Mouse (Mus musculus): ENCODE measurements around the gene Itpr1. TPM values are rescaled to one million over a fixed set of nuclear protein-coding genes. Genes with fewer than 3 reads are reported as not detected.

The Itpr1 gene
- total RNA-seq, 2 experiments from 2014 or later: 40.4 to 76.6 TPM

- ATAC-seq (replicated peaks; ENCODE audit: poor library complexity): no peak
These were observed 161.1 kb downstream of the Itpr1 start for GRCm38 (mm10) chr6:108374019-108374418.

- peak; percentile 87 for ATAC-seq (replicated peaks; ENCODE audit: poor library complexity)
These were observed 166.1 kb downstream of the Itpr1 start for GRCm38 (mm10) chr6:108379041-108379440.

GRCm38 (mm10) chr6:108380209-108380608 is 167.3 kb downstream of the Itpr1 start:
- ATAC-seq (replicated peaks; ENCODE audit: poor library complexity): no peak

- no peak for ATAC-seq (replicated peaks; ENCODE audit: poor library complexity)
These were observed 177.9 kb downstream of the Itpr1 start for GRCm38 (mm10) chr6:108390624-108391324.

DNA sequence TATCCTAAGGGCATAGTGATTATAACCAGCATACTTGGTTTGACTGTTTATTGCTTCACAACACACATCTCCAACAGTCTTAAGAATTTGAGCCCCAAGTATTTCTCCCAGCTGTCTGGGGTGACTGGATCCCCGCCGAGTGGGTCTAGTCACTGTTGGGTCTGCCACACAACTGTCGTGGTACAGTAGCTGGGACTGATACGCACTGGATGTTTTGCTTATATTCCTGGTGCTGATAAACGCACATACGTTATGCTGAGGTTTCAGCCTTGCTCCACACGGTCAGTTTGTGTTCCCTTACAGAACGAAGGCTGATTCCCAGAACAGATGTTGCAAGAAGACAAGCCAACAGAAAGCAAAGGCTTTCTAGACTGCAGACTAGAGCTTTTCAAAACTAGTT is 180.2 kb downstream of the Itpr1 start:
- no peak for ATAC-seq (replicated peaks; ENCODE audit: poor library complexity)

GRCm38 (mm10) chr6:108397956-108398355 is 185.1 kb downstream of the Itpr1 start:
- no peak for ATAC-seq (replicated peaks; ENCODE audit: poor library complexity)

- peak; percentile 54; the same call in 1 of the 2 replicates for ATAC-seq (replicated peaks; ENCODE audit: poor library complexity)
These were observed 188.6 kb downstream of the Itpr1 start for GRCm38 (mm10) chr6:108401412-108401955.

DNA sequence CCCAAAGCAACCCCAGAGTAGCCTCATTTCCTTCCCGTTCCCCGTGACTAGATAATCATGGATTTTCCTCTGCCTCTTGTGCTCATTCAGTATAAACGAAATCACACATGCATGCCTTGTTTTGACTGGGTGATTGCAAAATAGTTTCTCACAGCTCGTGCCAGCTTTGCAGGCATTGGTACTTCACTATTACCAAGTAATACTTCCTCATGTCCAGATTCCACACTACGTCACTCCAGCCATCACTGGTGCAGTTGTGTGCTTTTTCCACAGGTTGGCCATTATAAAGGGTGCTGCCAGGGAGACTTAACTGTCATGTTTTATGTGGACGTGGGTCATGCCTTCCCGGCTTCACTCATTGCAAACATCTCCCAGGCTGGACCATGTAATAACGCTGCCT is 191.8 kb downstream of the Itpr1 start:
- ATAC-seq (replicated peaks; ENCODE audit: poor library complexity): no peak

GRCm38 (mm10) chr6:108408053-108408452 is 195.2 kb downstream of the Itpr1 start:
- peak; percentile 95 for ATAC-seq (replicated peaks; ENCODE audit: poor library complexity)

DNA sequence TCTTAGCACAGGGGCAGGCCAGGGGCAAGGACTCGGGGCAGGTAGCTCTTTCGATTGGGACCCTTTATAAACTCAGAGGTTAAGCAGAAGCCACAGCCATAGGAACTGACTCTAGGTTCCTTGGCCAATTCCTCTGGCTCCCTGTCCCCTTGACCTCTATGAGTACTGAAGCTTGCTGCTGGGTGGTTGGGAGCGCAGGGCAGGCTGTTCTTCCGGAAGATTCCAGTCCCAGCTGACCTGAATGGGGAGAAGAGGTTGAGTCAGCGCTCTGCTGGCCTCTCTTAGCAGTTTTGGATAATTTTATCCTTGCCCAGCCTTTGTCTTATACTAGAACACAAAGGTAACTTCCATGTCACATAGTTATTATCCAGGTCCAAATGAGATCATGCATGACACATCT is 195.8 kb downstream of the Itpr1 start:
- ATAC-seq (replicated peaks; ENCODE audit: poor library complexity): no peak

DNA sequence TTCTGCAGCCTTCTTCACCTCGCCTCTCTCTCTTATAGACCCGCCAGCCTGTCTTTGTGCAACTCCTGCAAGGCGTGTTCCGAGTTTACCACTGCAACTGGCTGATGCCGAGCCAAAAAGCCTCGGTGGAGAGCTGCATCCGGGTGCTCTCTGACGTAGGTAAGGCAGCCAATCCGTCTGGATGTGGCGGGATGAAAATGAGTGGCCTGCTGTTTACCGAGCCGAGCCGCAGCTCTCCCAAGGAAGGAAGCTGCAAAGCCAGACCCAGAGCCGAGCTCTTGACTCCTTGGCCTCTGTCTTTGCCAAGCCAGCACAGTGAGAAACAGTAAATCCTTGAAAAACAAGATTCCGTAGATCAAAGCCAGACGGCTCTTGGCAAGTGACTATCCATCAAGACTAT is 197.9 kb downstream of the Itpr1 start:
- no peak for ATAC-seq (replicated peaks; ENCODE audit: poor library complexity)

DNA sequence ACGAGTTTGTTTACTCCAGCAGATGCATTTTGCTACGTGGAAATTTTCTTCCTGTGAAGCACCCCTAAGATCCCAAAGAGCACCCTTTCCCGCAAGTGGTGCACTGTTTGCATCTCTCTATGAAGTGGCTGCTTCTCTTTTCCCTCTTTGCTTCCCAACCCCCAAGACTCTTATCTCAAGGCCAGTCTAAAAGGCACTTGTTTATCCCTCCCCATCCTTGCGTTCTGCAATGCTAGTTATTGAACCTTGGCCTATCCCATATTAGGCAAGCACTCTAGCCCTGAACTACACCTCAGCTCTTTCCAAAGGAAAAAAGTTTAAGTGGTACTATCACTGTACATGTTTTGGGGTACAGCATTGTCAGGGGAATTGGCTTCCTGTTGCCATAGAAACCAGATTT is 198.3 kb downstream of the Itpr1 start:
- no peak for ATAC-seq (replicated peaks; ENCODE audit: poor library complexity)

- ATAC-seq (replicated peaks; ENCODE audit: poor library complexity): no peak
These were observed 200.1 kb downstream of the Itpr1 start for GRCm38 (mm10) chr6:108413006-108413405.

GRCm38 (mm10) chr6:108413593-108413992 is 200.7 kb downstream of the Itpr1 start:
- no peak for ATAC-seq (replicated peaks; ENCODE audit: poor library complexity)

GRCm38 (mm10) chr6:108415847-108416246 is 203.0 kb downstream of the Itpr1 start:
- no peak for ATAC-seq (replicated peaks; ENCODE audit: poor library complexity)

- ATAC-seq (replicated peaks; ENCODE audit: poor library complexity): peak; percentile 99
These were observed 204.6 kb downstream of the Itpr1 start for GRCm38 (mm10) chr6:108417508-108417907.

DNA sequence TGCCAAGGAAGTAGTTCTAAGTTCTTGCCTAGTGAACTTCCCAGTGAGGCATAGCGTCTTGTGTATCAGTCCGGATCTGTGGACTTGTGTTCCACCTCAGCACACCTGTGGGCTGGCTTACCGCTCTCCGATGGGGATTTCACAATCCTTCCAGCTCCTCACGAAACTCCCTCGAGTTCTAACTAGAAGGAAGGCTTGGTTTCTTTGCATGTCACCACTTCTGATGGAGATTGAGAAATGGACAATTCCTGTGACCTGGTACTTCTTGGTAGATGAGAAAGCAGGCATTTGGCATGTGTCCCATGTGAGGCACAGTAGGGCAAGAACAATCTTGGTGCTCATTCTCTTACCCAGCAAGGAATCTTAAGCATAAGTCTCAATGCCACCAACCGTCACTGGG is 205.3 kb downstream of the Itpr1 start:
- ATAC-seq (replicated peaks; ENCODE audit: poor library complexity): no peak

DNA sequence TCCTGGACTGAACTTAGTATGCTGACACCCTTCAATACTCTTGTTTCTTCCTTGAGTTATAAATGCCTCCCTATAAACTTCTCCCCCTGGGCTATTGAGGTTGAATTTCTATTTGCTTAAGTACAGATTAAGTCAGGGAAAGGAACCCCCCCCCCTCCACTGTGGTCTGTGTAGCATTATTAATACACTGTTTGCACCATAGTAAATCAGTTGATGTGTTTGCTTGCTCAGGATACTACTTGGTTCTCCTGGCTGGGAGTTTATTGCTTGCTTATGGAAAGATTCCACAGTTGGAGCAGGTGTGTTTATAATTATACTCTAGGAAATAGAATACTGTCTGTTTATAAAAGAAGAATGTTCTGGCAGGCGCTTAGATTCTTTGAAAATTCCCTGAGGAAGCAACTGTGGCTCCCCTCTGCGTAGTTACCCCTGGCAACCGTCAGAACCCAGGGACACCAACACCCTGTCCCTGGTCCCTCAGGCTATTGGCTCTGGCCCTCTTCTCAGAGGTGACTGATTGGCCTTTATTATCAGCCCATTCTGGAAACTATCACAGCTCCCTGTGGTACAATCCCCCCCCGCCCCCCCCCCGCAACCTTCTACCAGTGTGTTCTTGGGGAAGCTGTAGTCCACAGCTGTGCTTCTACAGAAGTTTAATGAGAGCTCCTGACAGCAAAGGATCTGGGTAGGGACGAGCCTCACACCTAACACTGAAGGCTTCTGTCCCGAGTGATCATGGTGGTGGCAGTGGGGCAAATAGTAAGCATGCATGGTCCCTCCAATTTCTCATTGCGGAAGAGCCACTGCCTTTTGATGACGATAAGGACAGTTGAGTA is 212.1 kb downstream of the Itpr1 start:
- ATAC-seq (replicated peaks; ENCODE audit: poor library complexity): no peak

GRCm38 (mm10) chr6:108426789-108427188 is 213.9 kb downstream of the Itpr1 start:
- ATAC-seq (replicated peaks; ENCODE audit: poor library complexity): peak; percentile 94

GRCm38 (mm10) chr6:108428383-108428782 is 215.5 kb downstream of the Itpr1 start:
- no peak for ATAC-seq (replicated peaks; ENCODE audit: poor library complexity)

DNA sequence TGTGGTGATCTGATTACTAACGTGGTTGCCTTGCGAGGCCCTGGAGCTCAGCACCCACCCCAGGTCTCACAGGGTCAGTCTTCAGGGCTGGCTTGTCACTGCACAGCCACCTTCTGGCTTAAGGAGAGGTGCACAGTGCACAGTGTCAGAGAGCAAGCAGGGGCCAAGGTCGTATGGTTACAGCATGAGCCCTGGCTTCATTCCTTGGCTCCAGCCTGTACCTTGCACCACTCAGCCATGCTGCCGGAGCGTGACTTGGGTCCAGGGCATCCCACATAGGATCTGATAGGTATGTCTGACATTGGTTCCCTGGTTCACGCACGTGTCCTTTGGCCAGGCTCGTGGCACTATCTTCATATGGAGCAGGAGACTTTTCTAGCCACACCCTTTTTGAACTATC is 217.1 kb downstream of the Itpr1 start:
- ATAC-seq (replicated peaks; ENCODE audit: poor library complexity): no peak

GRCm38 (mm10) chr6:108431193-108431592 is 218.3 kb downstream of the Itpr1 start:
- ATAC-seq (replicated peaks; ENCODE audit: poor library complexity): no peak
